ENCODE assay signal across 10 mouse cellular contexts in the genomic region with DNA sequence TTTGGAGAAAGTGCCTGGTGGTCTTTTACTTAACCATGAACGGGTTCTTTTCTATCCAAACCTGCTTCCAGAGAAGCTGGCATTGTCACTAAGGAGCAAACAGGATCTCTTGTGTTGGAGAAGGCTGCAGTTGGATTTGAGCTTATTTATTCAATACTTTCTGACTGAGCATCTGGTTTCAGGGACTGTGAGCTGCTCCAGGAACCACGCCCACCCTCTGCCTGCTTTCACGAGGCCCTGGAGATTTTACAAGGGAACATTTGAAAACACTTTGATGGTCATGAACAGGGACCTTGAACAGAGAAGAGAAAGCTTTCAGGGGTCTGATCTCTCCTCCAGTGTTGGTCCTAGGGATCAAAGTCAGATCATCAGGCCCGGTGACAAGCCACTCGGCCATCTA.
DNase-seq lines count a peak whose midpoint lies in the region; ATAC-seq and TF ChIP-seq lines count a peak whose summit lies in the region.
"Had no signal": no experiment of that assay in that cellular context is flagged by ENCODE, and none has a peak within 500 bp of the region (broad histone marks: within the 10 kb centered on the region; RNA-seq: fewer than 3 reads in every experiment).

No protein-coding gene starts in this region.

- no peak overlapping the region for H3K4me3 ChIP-seq in liver, embryonic 16.5 days (ENCODE audit: low read depth, low read length)
- H3K4me3 ChIP-seq in hindbrain, postnatal 0 days (ENCODE audit: low read length), result no peak overlapping the region
- H3K4me3 ChIP-seq: embryonic facial prominence, embryonic 13.5 days; hindbrain, embryonic 12.5 days had no signal

- peak overlapping the region; percentile 24 for H3K9ac ChIP-seq in liver, embryonic 16.5 days (ENCODE audit: low read depth, low read length)
- H3K9ac ChIP-seq in hindbrain, postnatal 0 days (replicated peaks; ENCODE audit: low read length), result no peak overlapping the region
- H3K9ac ChIP-seq: embryonic facial prominence, embryonic 13.5 days; hindbrain, embryonic 12.5 days had no signal

- TF ChIP-seq CTCF in hindbrain, postnatal 0 days (IDR thresholded peaks at IDR 0.05; ENCODE audit: low read depth), result no peak

- H3K9me3 ChIP-seq in liver, embryonic 16.5 days (replicated peaks; ENCODE audit: control insufficient read depth, low read length), result no peaks in the 10 kb centered on the region
- no peaks in the 10 kb centered on the region for H3K9me3 ChIP-seq in hindbrain, postnatal 0 days (ENCODE audit: low read length)
- H3K9me3 ChIP-seq: embryonic facial prominence, embryonic 13.5 days; hindbrain, embryonic 12.5 days had no signal

- H3K27ac ChIP-seq in liver, embryonic 16.5 days (ENCODE audit: low read length), result peak overlapping the region; percentile 92
- H3K27ac ChIP-seq in hindbrain, postnatal 0 days, result no peak overlapping the region
- H3K27ac ChIP-seq: embryonic facial prominence, embryonic 13.5 days; hindbrain, embryonic 12.5 days had no signal

- ATAC-seq in liver, embryonic 16.5 days (ENCODE audit: low read depth), result no peak
- no peak for ATAC-seq in hindbrain, postnatal 0 days

- 40% methylated on average over 5 of the region's 5 CpGs for WGBS in liver, embryonic 16.5 days (ENCODE audit: insufficient replicate concordance)
- WGBS in hindbrain, postnatal 0 days, result 82% methylated on average over 5 of the region's 5 CpGs

- H3K4me2 ChIP-seq in liver, embryonic 16.5 days (ENCODE audit: low read depth, low read length), result no peak overlapping the region
- no peak overlapping the region for H3K4me2 ChIP-seq in hindbrain, postnatal 0 days (ENCODE audit: low read depth, low read length)
- H3K4me2 ChIP-seq: embryonic facial prominence, embryonic 13.5 days; hindbrain, embryonic 12.5 days had no signal

- H3K27me3 ChIP-seq in liver, embryonic 16.5 days (ENCODE audit: control insufficient read depth, insufficient read depth, low read depth, low read length), result no peaks in the 10 kb centered on the region
- H3K27me3 ChIP-seq in hindbrain, postnatal 0 days (ENCODE audit: insufficient read depth, low read length), result no peaks in the 10 kb centered on the region
- H3K27me3 ChIP-seq: embryonic facial prominence, embryonic 13.5 days; hindbrain, embryonic 12.5 days had no signal

- H3K4me1 ChIP-seq in liver, embryonic 16.5 days (ENCODE audit: control insufficient read depth, low read depth, low read length), result peaks cover 68% of the 10 kb centered on the region
- H3K4me1 ChIP-seq in hindbrain, postnatal 0 days (ENCODE audit: insufficient read depth, low read length), result no peaks in the 10 kb centered on the region; the same call in 1 of the 2 replicates

- DNase-seq in layer of hippocampus, adult 11-12 months (ENCODE audit: low spot score), result peak; percentile 31
- no peak for DNase-seq in layer of hippocampus, postnatal 25 days (ENCODE audit: extremely low spot score in 1 of 2, low spot score in 1 of 2)
- peak; percentile 24 for DNase-seq in forelimb bud, embryonic 11.5 days (ENCODE audit: low read depth, low spot score)
- DNase-seq in heart, postnatal 25 days (ENCODE audit: low spot score), result peak; percentile 50
- no peak for DNase-seq in adipocyte (ENCODE audit: low spot score)
- no peak for DNase-seq in c-Kit-positive CD71-positive TER-119-positive erythroid progenitor cells, embryonic 14.5 days (ENCODE audit: low spot score)
- DNase-seq in hindbrain, postnatal 0 days (ENCODE audit: low spot score), result no peak

- intact Hi-C loops in heart, postnatal 25 days (cut with DNase I), result no loop called here

- no peaks in the 10 kb centered on the region for H3K36me3 ChIP-seq in liver, embryonic 16.5 days (ENCODE audit: control insufficient read depth, insufficient read depth)
- no peaks in the 10 kb centered on the region for H3K36me3 ChIP-seq in hindbrain, postnatal 0 days (ENCODE audit: insufficient read depth, low read length)
- H3K36me3 ChIP-seq: embryonic facial prominence, embryonic 13.5 days; hindbrain, embryonic 12.5 days had no signal

Comparison
In these comparisons a context has a peak if more than half of its experiments do, and no peak if none do; other contexts are left out.
1. DNase-seq: peak in layer of hippocampus, adult 11-12 months (single experiment), forelimb bud, embryonic 11.5 days (single experiment) and heart, postnatal 25 days (single experiment); none in layer of hippocampus, postnatal 25 days (0 of 2), adipocyte (single experiment), c-Kit-positive CD71-positive TER-119-positive erythroid progenitor cells, embryonic 14.5 days (single experiment) and hindbrain, postnatal 0 days (single experiment).